Mouse (Mus musculus) frontal cortex, postnatal 10 days (tissue): ENCODE results near the gene Chchd4.

Experiments used
- DNase-seq, 2 experiments: peaks; one replicate each; pipeline ENCODE4 v3.0.0; 2022; ENCODE audit warnings: low spot score in 2 of 2, mixed read lengths in 1 of 2

Chchd4 gene

GRCm38 (mm10) chr6:91472868-91473804, at the start of gene Chchd4, which contains the start of gene Tmem43:
TSS of gene Chchd4 (minus strand) at chr6:91473546.
TSS of gene Tmem43 (plus strand) at chr6:91473703.
- DNase-seq = peak; percentile 99

GRCm38 (mm10) chr6:91522816-91523215, 49.5 kb upstream of the Chchd4 start:
- no peak for DNase-seq

GRCm38 (mm10) chr6:91518454-91519020, 45.2 kb upstream of the Chchd4 start:
- DNase-seq = no peak

DNA sequence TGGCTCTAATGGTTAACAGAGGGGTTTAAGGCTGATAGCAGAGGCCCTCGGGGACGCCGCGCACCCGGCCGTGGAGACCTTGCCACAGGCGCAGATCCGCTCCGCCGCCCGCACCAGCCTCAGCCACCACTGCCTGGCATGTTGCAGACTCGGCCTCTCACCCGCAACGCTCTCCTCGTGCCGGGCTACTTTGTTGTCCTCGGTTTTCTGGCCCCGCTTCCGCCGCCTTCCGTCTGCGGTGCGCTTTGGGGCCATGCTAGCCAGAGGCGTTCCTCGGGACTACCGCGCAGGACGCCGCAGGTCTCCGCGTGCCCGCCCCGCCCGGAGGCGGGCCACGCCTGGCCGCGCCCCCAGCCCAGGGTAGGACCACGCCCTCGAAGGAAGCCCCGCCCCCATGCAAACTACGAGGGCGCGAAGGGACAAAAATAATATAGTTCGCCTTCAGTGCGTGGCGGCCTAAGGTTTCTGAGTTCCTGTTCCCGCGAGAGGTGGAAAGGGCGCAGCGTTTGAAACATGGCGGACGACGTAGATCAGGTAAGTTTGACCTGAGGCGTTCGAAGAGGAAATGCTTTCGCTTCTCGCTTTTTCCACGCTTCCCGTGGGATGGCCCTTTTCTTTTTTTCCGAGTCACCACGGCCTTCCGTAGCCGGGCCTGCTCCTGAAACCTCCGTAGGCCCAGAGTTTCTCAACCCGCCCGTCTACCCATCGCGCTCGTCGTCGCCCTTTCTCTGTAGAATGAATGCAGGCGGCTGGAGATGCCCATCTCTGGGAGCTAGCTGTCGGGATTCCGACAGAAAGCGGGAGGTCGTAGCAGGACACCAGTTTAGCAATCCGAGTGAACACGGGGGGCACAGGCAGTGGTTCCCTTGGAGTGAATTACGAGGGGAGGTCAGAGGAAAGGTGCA, 42.5 kb upstream of the Chchd4 start, which contains the start of the genes Xpc and Lsm3:
Xpc (minus strand) TSS at position 344 of the 905 bp plus-strand sequence.
Lsm3 (plus strand) TSS at position 384 of the 905 bp plus-strand sequence.
- DNase-seq = peak; percentile 96 to 97

GRCm38 (mm10) chr6:91514737-91515362, 41.5 kb upstream of the Chchd4 start:
- no peak for DNase-seq

- DNase-seq = no peak
Observed at GRCm38 (mm10) chr6:91514135-91514534, 40.8 kb upstream of the Chchd4 start.

DNA sequence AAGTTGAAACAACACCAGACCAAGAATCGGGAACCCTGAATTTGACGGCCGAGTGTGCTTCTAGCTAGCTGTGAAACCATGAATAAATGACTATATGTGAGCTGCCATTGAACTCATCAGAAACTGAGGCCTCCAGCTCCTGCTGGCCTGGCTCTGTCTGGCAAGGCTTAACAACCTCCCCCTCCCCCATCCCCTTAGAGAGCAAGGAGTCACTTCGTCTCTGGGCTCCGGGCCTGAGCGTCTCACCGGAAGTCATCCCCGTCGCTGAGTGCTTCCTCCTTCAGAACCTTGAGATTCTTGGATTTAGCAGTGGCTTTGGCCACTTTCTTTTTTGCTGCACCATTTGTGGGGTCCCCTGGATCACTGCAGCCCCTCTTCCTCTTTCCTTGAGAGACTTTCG, 36.9 kb upstream of the Chchd4 start:
- DNase-seq = no peak

- peak in 1 of 2 experiments; percentile 41 for DNase-seq
Observed at GRCm38 (mm10) chr6:91509326-91509725, 36.0 kb upstream of the Chchd4 start.

DNA sequence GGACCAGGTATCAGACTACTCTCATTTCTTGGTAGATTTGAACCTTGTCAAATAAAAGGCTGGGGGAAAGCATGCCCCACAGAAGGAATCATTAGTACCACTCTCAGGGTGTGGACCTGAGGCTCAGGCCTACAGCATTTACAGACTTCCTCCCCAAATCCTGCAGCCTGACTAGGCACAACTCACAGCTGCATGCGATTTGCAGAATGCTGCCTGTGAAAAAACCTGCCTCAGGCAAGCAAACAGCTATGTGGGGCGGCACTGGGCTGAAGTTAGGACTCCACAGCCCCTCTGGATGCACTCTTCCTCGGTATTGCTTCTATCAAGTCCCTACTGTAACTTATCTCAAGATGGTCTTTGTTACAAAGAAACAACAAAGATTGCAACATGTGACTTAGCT, 34.7 kb upstream of the Chchd4 start:
- no peak for DNase-seq

DNA sequence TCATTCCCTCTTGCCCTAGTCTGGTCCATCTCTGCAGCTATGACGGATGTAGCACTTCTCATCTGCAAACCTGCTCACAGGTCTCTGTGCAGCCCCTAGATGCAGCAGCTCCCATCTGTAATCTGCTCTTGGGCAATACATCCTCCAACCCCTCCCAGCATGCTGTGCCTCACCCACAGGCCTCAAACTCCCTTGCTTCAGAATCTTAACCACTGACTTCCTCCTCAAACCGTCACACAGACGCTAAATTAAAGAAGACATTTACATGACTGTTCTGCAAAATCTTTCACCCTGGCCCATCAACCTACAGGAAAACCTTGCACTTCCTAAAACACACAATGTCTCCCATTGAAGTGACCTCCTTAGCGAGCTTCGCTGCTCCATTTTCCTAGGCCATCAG, 32.7 kb upstream of the Chchd4 start:
- DNase-seq = no peak

GRCm38 (mm10) chr6:91503302-91503701, 30.0 kb upstream of the Chchd4 start:
- no peak for DNase-seq

GRCm38 (mm10) chr6:91494526-91494925, 21.2 kb upstream of the Chchd4 start:
- no peak for DNase-seq

DNA sequence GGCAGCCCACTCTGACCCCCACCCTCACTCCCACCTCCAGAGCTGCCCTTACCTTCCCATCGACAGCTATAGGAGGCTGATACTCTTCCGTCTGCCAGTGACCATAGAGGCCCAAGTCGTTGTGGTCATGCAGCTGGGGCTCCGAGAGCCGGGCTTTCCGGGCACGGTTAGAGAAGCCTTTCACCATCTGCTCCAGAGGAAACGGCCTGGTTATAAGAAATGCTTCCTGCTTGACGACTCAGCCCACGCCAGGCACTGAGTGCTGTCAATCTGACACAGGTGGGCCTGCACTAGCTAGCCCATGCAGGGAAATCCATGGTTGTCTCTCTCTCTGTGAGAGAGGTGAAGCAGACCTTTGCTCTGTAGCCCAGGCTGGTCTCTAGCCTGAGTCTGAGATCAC, 19.7 kb upstream of the Chchd4 start:
- no peak for DNase-seq

- DNase-seq = no peak
Observed at GRCm38 (mm10) chr6:91491004-91491403, 17.7 kb upstream of the Chchd4 start.

GRCm38 (mm10) chr6:91489872-91490271, 16.5 kb upstream of the Chchd4 start:
- DNase-seq = peak in 1 of 2 experiments; percentile 25

DNA sequence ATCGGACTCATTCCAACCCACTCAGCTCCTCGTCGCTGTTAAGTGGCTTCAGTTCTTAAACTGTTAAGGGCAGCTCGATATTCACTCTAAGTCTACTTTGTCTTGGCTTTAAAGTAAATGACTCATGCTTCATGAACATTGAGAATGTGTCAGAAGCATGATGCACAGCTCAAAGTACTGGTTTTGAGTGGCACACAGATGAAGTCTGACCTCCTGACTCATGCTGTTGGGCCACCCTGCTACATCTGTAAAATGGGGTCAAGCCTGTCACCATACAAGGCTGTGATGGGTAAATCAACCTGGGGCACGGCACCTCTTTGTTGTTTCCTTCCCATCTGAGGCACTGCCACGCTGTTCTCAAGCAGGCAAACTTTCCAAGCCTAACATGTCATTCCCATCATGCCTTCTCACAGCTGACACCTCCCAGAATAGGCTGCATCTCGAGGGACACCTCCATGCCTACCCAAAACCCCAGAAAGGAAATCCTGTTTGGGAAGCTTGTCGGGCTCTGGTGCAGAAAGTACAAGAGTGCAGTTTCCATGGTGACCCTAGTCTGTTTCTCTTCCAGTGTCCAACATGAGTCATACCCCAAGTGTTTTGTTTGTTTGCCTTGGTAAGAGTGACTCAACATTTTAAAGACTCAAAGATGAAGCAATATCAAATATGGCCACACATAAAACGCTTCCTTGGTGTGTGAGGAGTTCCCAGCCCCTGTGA, 15.3 kb upstream of the Chchd4 start:
- no peak for DNase-seq

- no peak for DNase-seq
Observed at GRCm38 (mm10) chr6:91486736-91487453, 13.5 kb upstream of the Chchd4 start.

GRCm38 (mm10) chr6:91483371-91483770, 10.0 kb upstream of the Chchd4 start:
- DNase-seq = no peak

- no peak for DNase-seq
Observed at GRCm38 (mm10) chr6:91476541-91476940, 3.2 kb upstream of the Chchd4 start.
